Mouse (Mus musculus) limb, embryonic 11.5 days (tissue): ENCODE data around the gene Lyzl6. TPM values are rescaled to one million over a fixed set of nuclear protein-coding genes. Genes with fewer than 3 reads are reported as not detected.
"Not testable (repeated sequence)": the region's sequence is repeated elsewhere in the genome, so short reads cannot be mapped to it uniquely, and the experiment has no call there.

Source experiments
- ATAC-seq: fragments of 200-750 bp; cut with Nextera tagmentation; 2 replicates; pipeline ENCODE4 v1.8.0; 2017; ENCODE audit warnings: low read depth; ENCODE audit not compliant: insufficient number of reproducible peaks, low FRiP score, low TSS enrichment
- DNase-seq: peaks from one replicate; pipeline ENCODE4 v3.0.0-alpha.2; 2015; ENCODE audit warnings: low spot score
- H3K27ac ChIP-seq: fragments of 300-500 bp; sonication (generic); replicated peaks from 2 replicates; pipeline ENCODE4 v1.5.1; 2014; ENCODE audit warnings: low read depth, mild to moderate bottlenecking, low read length
- H3K27me3 ChIP-seq: fragments of 300-500 bp; sonication (generic); 2 replicates; pipeline ENCODE4 v1.6.1; 2014; ENCODE audit warnings: mild to moderate bottlenecking, low read length, mixed read lengths; ENCODE audit not compliant: control insufficient read depth, insufficient read depth
- H3K36me3 ChIP-seq: fragments of 300-500 bp; sonication (generic); 2 replicates; pipeline ENCODE4 v1.6.1; 2014; ENCODE audit warnings: mild to moderate bottlenecking, low read length, moderate library complexity, mixed read lengths; ENCODE audit not compliant: control insufficient read depth, insufficient read depth
- H3K4me1 ChIP-seq: fragments of 300-500 bp; sonication (generic); 2 replicates; pipeline ENCODE4 v1.6.1; 2014; ENCODE audit warnings: low read length, mixed read lengths; ENCODE audit not compliant: control insufficient read depth, insufficient read depth
- H3K4me2 ChIP-seq: fragments of 300-500 bp; sonication (generic); 2 replicates; pipeline ENCODE4 v1.6.1; 2014; ENCODE audit warnings: low read depth, mild to moderate bottlenecking, moderate library complexity; ENCODE audit not compliant: severe bottlenecking
- H3K4me3 ChIP-seq: fragments of 300-500 bp; sonication (generic); 2 replicates; pipeline ENCODE4 v1.5.1; 2014; ENCODE audit warnings: low read depth, low read length
- H3K9ac ChIP-seq: fragments of 300-500 bp; sonication (generic); 2 replicates; pipeline ENCODE4 v1.6.1; 2014; ENCODE audit warnings: mild to moderate bottlenecking, low read length
- H3K9me3 ChIP-seq: fragments of 300-500 bp; sonication (generic); 2 replicates; pipeline ENCODE4 v1.6.1; 2016; ENCODE audit warnings: low read length; ENCODE audit not compliant: control insufficient read depth
- WGBS: fragments of 180-500 bp; shearing (Covaris S2); extraction: QIAGEN DNeasy Blood & Tissue Kit; methylation state at CpG from one replicate; pipeline ENCODE4 v1.1.7; 2014; 5-methylcytosine and 5-hydroxymethylcytosine counted together
- polyA plus RNA-seq: library from polyadenylated mRNA; unstranded; fragments of >200 nt; fragmentation: Nextera tagmentation; extraction: Ambion mirVana; gene quantifications from 2 replicates; pipeline ENCODE4 v1.2.1, GENCODE M21; 2014

Gene Lyzl6
- not detected in 2 replicates for polyA plus RNA-seq

- Histone ChIP-seq H3K9me3 (no peaks in the 10 kb centered on the region), H3K4me3 (no peak within 1 kb of the TSS), H3K27ac (no peak within 1 kb of the TSS), H3K4me2 (no peak within 1 kb of the TSS), H3K36me3 (no peaks in the 10 kb centered on the region), H3K27me3 (0 out of 2 replicates have a peak, but pooled peaks cover 3% of the 10 kb centered on the region), H3K9ac (no peak within 1 kb of the TSS), H3K4me1 (no peaks in the 10 kb centered on the region)
- no peak for ATAC-seq
- DNase-seq, result no peak
- 81% methylated on average over 3 of the region's 3 CpGs for WGBS
These were observed at the start of gene Lyzl6 for GRCm38 (mm10) chr11:103638790-103639189. Lyzl6 (minus strand) TSS chr11:103638890.

- no peaks in the 10 kb centered on the region for H3K27me3 ChIP-seq
- DNase-seq (no peak), ATAC-seq (no peak)
- H3K4me1 ChIP-seq, result no peaks in the 10 kb centered on the region
- no peak overlapping the region for H3K4me3 ChIP-seq
- H3K4me2 ChIP-seq, result no peak overlapping the region
- WGBS, result 76% methylated on average over 6 of the region's 6 CpGs
- H3K27ac ChIP-seq, result no peak overlapping the region
- H3K9ac ChIP-seq, result no peak overlapping the region
- no peaks in the 10 kb centered on the region for H3K9me3 ChIP-seq
- H3K36me3 ChIP-seq, result peaks cover 18% of the 10 kb centered on the region
These were observed 48.0 kb upstream of the Lyzl6 start for GRCm38 (mm10) chr11:103686706-103687105.

- H3K27ac ChIP-seq, result no peak overlapping the region
- H3K9me3 ChIP-seq, result no peaks in the 10 kb centered on the region
- no peaks in the 10 kb centered on the region for H3K27me3 ChIP-seq
- 93% methylated on average over 7 of the region's 7 CpGs for WGBS
- no peak overlapping the region for H3K9ac ChIP-seq
- ATAC-seq, result no peak
- H3K4me2 ChIP-seq, result no peak overlapping the region
- H3K4me3 ChIP-seq, result no peak overlapping the region
- H3K4me1 ChIP-seq, result no peaks in the 10 kb centered on the region
- peaks cover 18% of the 10 kb centered on the region for H3K36me3 ChIP-seq
- DNase-seq, result no peak
These were observed 46.6 kb upstream of the Lyzl6 start for GRCm38 (mm10) chr11:103685261-103685736.

- H3K36me3 ChIP-seq, result peaks cover 18% of the 10 kb centered on the region
- H3K27me3 ChIP-seq, result no peaks in the 10 kb centered on the region
- no peak overlapping the region for H3K4me2 ChIP-seq
- DNase-seq (no peak), ATAC-seq (no peak)
- no peak overlapping the region for H3K9ac ChIP-seq
- no peaks in the 10 kb centered on the region for H3K9me3 ChIP-seq
- H3K27ac ChIP-seq, result no peak overlapping the region
- no peak overlapping the region for H3K4me3 ChIP-seq
- WGBS, result 94% methylated on average over 11 of the region's 11 CpGs
- H3K4me1 ChIP-seq, result no peaks in the 10 kb centered on the region
These were observed 45.1 kb upstream of the Lyzl6 start for GRCm38 (mm10) chr11:103683667-103684334.

GRCm38 (mm10) chr11:103677042-103677441, 38.4 kb upstream of the Lyzl6 start:
- 47% methylated on average over 2 of the region's 2 CpGs for WGBS
- peak; percentile 47 for DNase-seq
- not testable (repeated sequence) for H3K9ac ChIP-seq

GRCm38 (mm10) chr11:103675556-103675955, 36.9 kb upstream of the Lyzl6 start:
- no peak overlapping the region for H3K27ac ChIP-seq
- H3K4me1 ChIP-seq, result no peaks in the 10 kb centered on the region
- no peak overlapping the region for H3K9ac ChIP-seq
- no peaks in the 10 kb centered on the region for H3K9me3 ChIP-seq
- H3K4me2 ChIP-seq, result no peak overlapping the region
- H3K27me3 ChIP-seq, result no peaks in the 10 kb centered on the region
- H3K36me3 ChIP-seq, result peaks cover 4% of the 10 kb centered on the region; the same call in 1 of the 2 replicates
- peak; percentile 82 for DNase-seq
- no peak overlapping the region for H3K4me3 ChIP-seq
- ATAC-seq, result no peak
- WGBS, result 38% methylated on average over 3 of the region's 3 CpGs

More at GRCm38 (mm10) chr11:103677042-103677441, 38.4 kb upstream of the Lyzl6 start:
- H3K27me3 ChIP-seq, H3K36me3 ChIP-seq, H3K4me3 ChIP-seq, ATAC-seq, H3K4me1 ChIP-seq, H3K9me3 ChIP-seq, H3K27ac ChIP-seq, H3K4me2 ChIP-seq: not testable (repeated sequence)

GRCm38 (mm10) chr11:103666907-103667426, 28.3 kb upstream of the Lyzl6 start:
- DNase-seq, result no peak
- H3K4me2 ChIP-seq, result no peak overlapping the region
- no peak for ATAC-seq
- H3K9me3 ChIP-seq, result no peaks in the 10 kb centered on the region
- no peak overlapping the region for H3K9ac ChIP-seq
- 51% methylated on average over 13 of the region's 13 CpGs for WGBS
- no peaks in the 10 kb centered on the region for H3K27me3 ChIP-seq
- no peak overlapping the region for H3K27ac ChIP-seq
- no peak overlapping the region for H3K4me3 ChIP-seq
- H3K4me1 ChIP-seq, result peaks cover 2% of the 10 kb centered on the region; the same call in 1 of the 2 replicates
- H3K36me3 ChIP-seq, result no peaks in the 10 kb centered on the region

GRCm38 (mm10) chr11:103666181-103666906, 27.7 kb upstream of the Lyzl6 start:
- H3K9me3 ChIP-seq, result no peaks in the 10 kb centered on the region
- H3K4me2 ChIP-seq, result no peak overlapping the region
- no peak for DNase-seq
- ATAC-seq, result no peak
- no peaks in the 10 kb centered on the region for H3K36me3 ChIP-seq
- no peak overlapping the region for H3K9ac ChIP-seq
- no peak overlapping the region for H3K4me3 ChIP-seq
- no peaks in the 10 kb centered on the region for H3K27me3 ChIP-seq
- H3K4me1 ChIP-seq, result peaks cover 2% of the 10 kb centered on the region; the same call in 1 of the 2 replicates
- WGBS, result 39% methylated on average over 10 of the region's 10 CpGs
- no peak overlapping the region for H3K27ac ChIP-seq
